Mouse (Mus musculus) neural tube, embryonic 13.5 days (tissue): ENCODE measurements around the gene Tpsb2. TPM values are rescaled to one million over a fixed set of nuclear protein-coding genes. Genes with fewer than 3 reads are reported as not detected.

Experiments
- polyA plus RNA-seq: library from polyadenylated mRNA; unstranded; fragments of >200 nt; fragmentation: Nextera tagmentation; extraction: Ambion mirVana; gene quantifications from 2 replicates; pipeline ENCODE4 v1.2.1, GENCODE M21; 2015

The Tpsb2 gene
- polyA plus RNA-seq, 1 experiment from 2014 or later = not detected

Other genes with a start within 250 kb of the Tpsb2 start
- gene Ptx4, start 245.5 kb upstream of the Tpsb2 start, polyA plus RNA-seq = not detected in 2 replicates
- gene Clcn7, start 232.9 kb upstream of the Tpsb2 start, polyA plus RNA-seq = 23.7 and 24.4 TPM in 2 replicates
- not detected in 2 replicates for gene Ccdc154, start 203.8 kb upstream of the Tpsb2 start, polyA plus RNA-seq
- gene Gm38655, start 190.8 kb upstream of the Tpsb2 start, polyA plus RNA-seq = not detected in 2 replicates
- gene BC003965, start 181.8 kb upstream of the Tpsb2 start, polyA plus RNA-seq = 32.6 and 32.7 TPM in 2 replicates
- gene Unkl, start 177.9 kb upstream of the Tpsb2 start, polyA plus RNA-seq = 9.3 and 11.0 TPM in 2 replicates
- gene Gnptg, start 126.2 kb upstream of the Tpsb2 start, polyA plus RNA-seq = 72.4 and 90.8 TPM in 2 replicates
- gene Tsr3, start 126.1 kb upstream of the Tpsb2 start, polyA plus RNA-seq = 62.1 and 62.3 TPM in 2 replicates
- gene Baiap3, start 109.9 kb upstream of the Tpsb2 start, polyA plus RNA-seq = 3.7 and 3.8 TPM in 2 replicates
- 503 and 513 TPM in 2 replicates for gene Ube2i, start 91.7 kb upstream of the Tpsb2 start, polyA plus RNA-seq
- gene Prss34, start 67.9 kb upstream of the Tpsb2 start, polyA plus RNA-seq = not detected in 2 replicates
- not detected in 2 replicates for gene Prss28, start 57.7 kb upstream of the Tpsb2 start, polyA plus RNA-seq
- not detected in 2 replicates for gene Prss29, start 47.7 kb upstream of the Tpsb2 start, polyA plus RNA-seq
- not detected in 2 replicates for gene Tpsab1, start 20.7 kb upstream of the Tpsb2 start, polyA plus RNA-seq
- gene Tpsg1, start 3.0 kb downstream of the Tpsb2 start, polyA plus RNA-seq = 0.68 TPM in 1 of 2 replicates, not detected in the other
- 12.0 and 12.6 TPM in 2 replicates for gene Cacna1h, start 67.5 kb downstream of the Tpsb2 start, polyA plus RNA-seq
- 0.57 and 0.87 TPM in 2 replicates for gene Tekt4, start 88.3 kb downstream of the Tpsb2 start, polyA plus RNA-seq
- gene Sstr5, start 131.0 kb downstream of the Tpsb2 start, polyA plus RNA-seq = 0.39 and 0.42 TPM in 2 replicates
- gene Sox8, start 204.4 kb downstream of the Tpsb2 start, polyA plus RNA-seq = 10.8 and 11.6 TPM in 2 replicates
- 24.9 and 26.2 TPM in 2 replicates for gene Lmf1, start 212.8 kb downstream of the Tpsb2 start, polyA plus RNA-seq